Mouse (Mus musculus): ENCODE measurements around the gene Xpo5.

Xpo5 gene

GRCm38 (mm10) chr17:46262201-46262694 lies 59.7 kb downstream of the Xpo5 start:
- DNase-seq = no peak

- DNase-seq = no peak
Measured at GRCm38 (mm10) chr17:46265502-46265901, 62.9 kb downstream of the Xpo5 start.

- peak; percentile 84 for DNase-seq
Measured at GRCm38 (mm10) chr17:46265918-46266618, 63.5 kb downstream of the Xpo5 start.

GRCm38 (mm10) chr17:46266986-46267385 lies 64.4 kb downstream of the Xpo5 start:
- DNase-seq = no peak

GRCm38 (mm10) chr17:46267511-46267910 lies 64.9 kb downstream of the Xpo5 start:
- DNase-seq = no peak

GRCm38 (mm10) chr17:46268026-46268720 lies 65.6 kb downstream of the Xpo5 start:
- no peak for DNase-seq

GRCm38 (mm10) chr17:46269771-46270534 lies 67.4 kb downstream of the Xpo5 start:
- DNase-seq = no peak

GRCm38 (mm10) chr17:46272058-46272457 lies 69.5 kb downstream of the Xpo5 start:
- DNase-seq = no peak

- DNase-seq = no peak
Measured at GRCm38 (mm10) chr17:46272675-46273074, 70.1 kb downstream of the Xpo5 start.

GRCm38 (mm10) chr17:46273803-46274236 lies 71.2 kb downstream of the Xpo5 start:
- no peak for DNase-seq

- no peak for DNase-seq
Measured at GRCm38 (mm10) chr17:46274465-46274864, 71.9 kb downstream of the Xpo5 start.

- DNase-seq = no peak
Measured at GRCm38 (mm10) chr17:46275034-46275433, 72.5 kb downstream of the Xpo5 start.

- no peak for DNase-seq
Measured at GRCm38 (mm10) chr17:46275506-46275905, 72.9 kb downstream of the Xpo5 start.

GRCm38 (mm10) chr17:46277586-46277985 lies 75.0 kb downstream of the Xpo5 start:
- no peak for DNase-seq

- no peak for DNase-seq
Measured at GRCm38 (mm10) chr17:46278011-46278765, 75.6 kb downstream of the Xpo5 start.

- DNase-seq = peak; percentile 88
Measured at GRCm38 (mm10) chr17:46282483-46283123, 80.0 kb downstream of the Xpo5 start, which contains the start of gene Tjap1. Gene Tjap1 (minus strand): TSS chr17:46283026.

- peak; percentile 33 for DNase-seq
Measured at GRCm38 (mm10) chr17:46283140-46283539, 80.6 kb downstream of the Xpo5 start.

GRCm38 (mm10) chr17:46283911-46284310 lies 81.3 kb downstream of the Xpo5 start:
- peak; percentile 42 for DNase-seq

- no peak for DNase-seq
Measured at GRCm38 (mm10) chr17:46284653-46285052, 82.1 kb downstream of the Xpo5 start.

- DNase-seq = no peak
Measured at GRCm38 (mm10) chr17:46285407-46285806, 82.8 kb downstream of the Xpo5 start.

GRCm38 (mm10) chr17:46287678-46288095 lies 85.1 kb downstream of the Xpo5 start:
- DNase-seq = no peak

All from thymus, postnatal 4 days (tissue).